Mouse (Mus musculus) frontal cortex, postnatal 10 days (tissue): ENCODE measurements at regions not wholly inside any gene's neighbourhood (a gene's known extent, or its start where the extent isn't known, plus 50 kb on each side); places are given as distances from the start of the nearest gene placed in this dataset.
"Not testable (repeated sequence)": the region's sequence is repeated elsewhere in the genome, so short reads cannot be mapped to it uniquely, and the experiment has no call there.

Source experiments
- DNase-seq, 2 experiments: peaks; one replicate each; pipeline ENCODE4 v3.0.0; 2022; ENCODE audit warnings: low spot score in 2 of 2, mixed read lengths in 1 of 2

GRCm38 (mm10) chr12:11037951-11038350, 112.9 kb downstream of the Kcns3 start:
- no peak for DNase-seq

DNA sequence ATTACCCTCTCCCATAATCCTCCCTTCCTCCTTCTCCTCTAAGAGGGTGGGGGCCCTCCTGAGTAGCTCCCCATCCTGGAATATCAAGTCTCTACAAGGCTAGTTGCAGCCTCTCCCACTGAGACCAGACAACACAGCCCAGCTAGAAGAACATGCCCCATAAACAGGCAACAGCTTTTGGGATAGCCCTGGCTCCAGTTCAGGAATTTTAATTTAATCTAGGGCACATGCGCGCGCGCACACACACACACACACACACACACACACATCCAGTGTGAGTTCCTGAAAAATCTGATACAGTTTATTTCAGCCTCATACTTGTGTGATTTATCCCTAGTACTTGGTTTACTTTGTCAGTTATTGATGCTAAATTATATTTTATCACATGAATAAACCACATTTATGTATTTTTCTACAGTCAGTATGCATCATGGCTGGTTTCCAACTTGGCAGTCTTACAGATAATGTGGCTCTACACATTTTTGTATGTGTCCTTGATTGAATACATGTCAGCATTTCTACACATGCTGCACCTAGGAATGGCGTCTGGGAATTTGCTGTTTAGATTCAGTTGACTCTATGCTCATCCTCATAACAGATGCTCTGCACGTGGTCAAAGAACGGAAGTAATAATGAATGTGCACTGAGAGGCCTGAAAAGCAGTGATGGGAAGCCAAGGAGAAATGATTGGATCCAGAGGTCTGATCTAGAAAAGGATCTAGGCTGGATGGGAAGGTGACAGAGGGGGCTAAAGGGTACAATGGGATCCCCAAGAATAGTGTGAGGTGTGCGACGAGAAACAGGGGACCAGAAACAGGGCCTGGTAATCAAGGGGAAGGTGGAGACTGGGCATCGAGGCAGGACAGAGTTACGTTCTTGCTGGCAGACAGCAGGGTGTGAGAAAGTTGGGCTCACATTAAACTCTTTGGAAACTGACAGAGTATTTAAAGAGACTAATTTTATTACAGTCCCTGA, 130.0 kb downstream of the Kcns3 start:
- no peak for DNase-seq

GRCm38 (mm10) chr12:11011159-11011558, 139.7 kb downstream of the Kcns3 start:
- no peak for DNase-seq

DNA sequence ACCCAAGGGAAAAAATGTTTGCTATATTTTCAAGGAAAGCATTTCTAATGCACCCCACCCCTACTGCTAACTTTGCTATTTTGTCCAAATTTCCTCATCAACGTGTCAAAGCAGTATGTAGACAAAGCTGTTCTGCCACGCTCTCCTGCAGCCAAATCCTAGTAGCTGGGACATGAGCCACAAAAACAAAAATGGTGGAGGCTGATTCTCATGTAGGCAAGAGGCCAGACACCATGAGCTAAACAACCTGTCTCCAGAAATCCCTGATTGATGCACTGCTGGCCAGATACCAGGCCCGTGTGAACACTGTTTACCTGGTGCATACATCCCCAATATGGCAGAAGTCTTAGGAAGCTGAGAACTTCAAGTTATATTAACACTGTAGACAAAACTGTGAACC, 166.6 kb downstream of the Kcns3 start:
- DNase-seq: no peak

DNA sequence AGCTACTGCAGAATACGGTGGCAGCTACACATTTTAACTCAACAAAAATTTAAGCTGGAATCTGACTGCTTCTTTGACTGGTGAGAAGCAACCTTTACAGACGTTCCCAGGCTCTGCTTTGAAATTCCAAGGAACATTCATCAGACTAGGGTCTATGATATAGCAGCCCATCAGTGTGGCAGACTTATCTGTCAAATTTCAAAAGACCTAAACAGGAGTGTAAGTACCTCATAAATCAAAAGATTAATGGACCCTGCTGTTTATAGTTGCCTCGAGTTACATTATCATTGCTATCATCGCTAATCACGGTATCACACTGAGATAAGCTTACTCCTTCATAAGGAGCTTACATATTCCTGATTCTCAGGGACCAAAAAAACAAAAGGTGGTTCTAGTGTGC, 201.7 kb downstream of the Kcns3 start:
- no peak for DNase-seq

- no peak for DNase-seq
Measured at GRCm38 (mm10) chr12:10941064-10941463, 209.8 kb downstream of the Kcns3 start.

DNA sequence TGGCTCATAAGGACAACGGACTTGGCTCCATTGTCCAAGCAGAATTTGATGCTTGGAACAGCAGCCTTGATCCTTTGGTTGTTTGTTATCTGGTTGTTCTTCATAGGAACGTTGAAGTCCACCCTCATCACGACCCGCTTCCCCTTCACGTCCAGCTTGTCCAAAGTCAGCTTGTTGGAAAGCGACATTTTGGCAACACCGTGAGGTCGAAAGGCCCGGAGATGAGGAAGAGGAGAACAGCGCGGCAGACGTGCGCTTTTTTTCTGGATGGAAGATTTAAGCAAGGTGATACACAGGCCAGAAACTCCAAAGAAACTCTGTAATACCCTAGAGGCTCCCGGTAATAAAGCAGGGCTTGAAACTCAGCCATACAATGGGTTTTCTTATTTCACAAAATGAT, 250.8 kb downstream of the Kcns3 start:
- not testable (repeated sequence) for DNase-seq

GRCm38 (mm10) chr12:10878791-10879190, 272.1 kb downstream of the Kcns3 start:
- no peak for DNase-seq

GRCm38 (mm10) chr12:10874589-10875554, 276.0 kb downstream of the Kcns3 start:
- no peak for DNase-seq

DNA sequence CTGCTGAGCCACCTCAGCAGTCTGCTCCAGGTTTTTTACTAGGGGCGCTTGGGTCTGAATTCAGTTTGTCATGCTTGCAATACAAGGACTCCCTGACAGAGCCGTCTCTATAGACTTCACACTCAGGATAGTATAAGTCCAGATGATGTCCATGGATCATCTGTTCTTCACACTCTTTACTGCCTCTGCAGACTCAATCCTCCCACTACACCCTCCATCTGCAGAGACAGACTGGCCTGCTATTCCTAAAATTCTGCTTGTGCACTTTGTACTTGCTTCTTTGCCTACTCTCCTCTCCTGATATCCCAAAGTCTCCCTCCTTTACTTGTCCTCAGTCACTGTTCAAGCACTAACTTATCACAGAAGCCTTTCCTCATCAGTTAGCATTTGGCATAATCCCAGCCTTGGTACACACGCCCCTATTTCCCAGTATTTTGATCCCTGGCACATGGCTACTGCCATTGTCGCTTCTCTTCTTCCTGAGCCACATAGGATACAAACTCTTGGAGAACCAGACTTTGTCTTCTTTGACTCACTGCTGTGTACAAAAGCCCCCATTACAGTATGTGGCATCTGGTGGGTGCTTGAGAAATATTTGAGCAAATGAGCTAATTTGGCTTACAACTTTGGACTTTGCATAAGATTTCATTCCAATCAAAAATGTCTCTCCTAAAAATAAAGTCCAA, 277.0 kb downstream of the Kcns3 start:
- DNase-seq: no peak

DNA sequence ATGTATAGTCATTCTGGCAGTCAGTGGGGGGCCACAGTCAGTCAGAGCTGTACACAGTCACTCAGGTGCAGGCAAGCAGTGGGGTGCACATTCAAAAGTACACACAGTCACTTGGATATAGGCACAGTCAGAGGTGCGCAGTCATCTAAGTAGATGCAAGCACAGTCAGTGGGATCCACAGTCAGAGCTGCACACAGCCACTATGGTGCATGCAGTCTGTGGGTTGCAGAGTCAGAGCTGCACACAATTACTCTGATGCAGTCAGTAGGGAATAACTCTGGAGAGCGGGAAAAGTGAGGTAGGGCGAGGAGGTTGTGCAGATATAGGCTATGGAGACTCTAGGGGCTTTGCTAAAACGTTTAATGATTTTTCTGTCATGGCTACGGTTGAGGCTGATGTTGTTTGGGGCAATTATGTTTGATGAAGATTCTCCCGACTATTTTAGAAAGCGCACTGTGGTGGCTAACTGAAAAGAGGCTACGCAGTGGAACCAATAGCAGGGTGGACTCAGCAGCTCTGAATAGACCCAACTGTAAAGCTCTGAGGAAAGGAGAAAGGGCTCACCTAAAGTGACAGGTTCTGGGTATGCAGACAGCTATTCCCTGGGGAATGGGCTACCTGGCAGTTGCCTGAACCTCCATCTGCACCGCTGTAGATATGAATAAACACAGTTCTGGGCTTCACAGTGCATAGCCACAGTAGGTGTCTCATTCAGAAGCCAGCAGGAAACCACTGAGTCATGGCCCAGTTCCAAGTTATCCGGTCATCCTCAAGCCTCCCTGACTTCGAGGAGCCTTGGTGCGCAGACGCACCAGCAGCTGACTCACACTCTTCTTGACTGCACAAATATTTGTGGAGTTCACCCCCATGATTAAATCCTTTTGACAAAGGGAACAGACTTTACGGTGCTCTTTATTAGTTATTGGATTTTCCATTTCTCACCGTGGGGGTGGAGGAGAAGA, 282.9 kb downstream of the Kcns3 start:
- no peak for DNase-seq

DNA sequence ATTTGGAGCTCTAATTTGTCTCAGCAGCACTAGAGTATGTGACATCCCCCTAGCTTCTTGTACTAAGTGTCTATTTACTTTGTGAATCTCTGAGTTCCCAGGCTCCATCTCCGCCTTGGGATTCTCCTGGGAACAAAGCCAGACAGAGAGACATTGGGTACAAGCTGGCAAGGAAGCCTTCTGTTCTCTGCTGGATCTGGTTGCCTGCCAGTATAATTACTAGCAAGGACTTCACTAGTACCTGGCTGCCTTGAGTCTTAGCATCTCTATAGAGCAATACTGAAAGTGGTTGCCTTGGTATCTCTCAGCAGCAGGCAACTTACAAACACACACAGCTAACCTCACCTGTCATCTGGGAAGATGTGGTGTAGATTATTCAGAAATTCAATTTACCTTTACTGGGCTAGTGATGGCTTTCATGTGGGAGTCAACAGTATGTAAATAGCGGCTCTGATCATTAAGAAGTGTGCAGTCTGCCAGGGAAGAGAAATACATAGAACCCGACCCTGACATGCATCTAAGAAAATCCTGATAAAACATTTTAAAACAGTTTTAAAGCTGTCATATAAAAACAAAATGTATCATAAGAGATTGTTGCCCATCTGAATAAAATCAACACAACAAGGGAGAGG, 283.8 kb downstream of the Kcns3 start:
- DNase-seq: peak; percentile 16 to 48

GRCm38 (mm10) chr12:10865294-10865693, 285.6 kb downstream of the Kcns3 start:
- no peak for DNase-seq

DNA sequence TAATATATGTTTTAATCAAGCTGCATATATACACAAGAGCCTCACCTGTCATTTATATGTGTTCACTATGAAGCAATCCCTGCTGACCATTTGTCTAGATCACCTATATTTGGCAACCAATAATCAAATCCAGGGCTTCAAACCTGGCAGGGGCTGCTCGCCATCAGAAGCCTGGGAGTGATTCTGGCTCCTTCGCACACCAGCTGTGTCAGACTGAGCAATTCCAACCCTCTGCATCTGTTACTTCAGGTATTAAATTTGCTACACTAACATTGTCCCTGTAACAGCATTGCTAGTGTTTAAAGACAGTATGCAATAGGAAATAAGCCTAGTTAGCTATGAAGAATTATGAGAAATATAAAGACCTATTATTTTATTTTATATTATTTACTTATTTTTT, 330.5 kb downstream of the Kcns3 start:
- DNase-seq: no peak

GRCm38 (mm10) chr12:10818083-10818482, 332.8 kb downstream of the Kcns3 start:
- DNase-seq: no peak

DNA sequence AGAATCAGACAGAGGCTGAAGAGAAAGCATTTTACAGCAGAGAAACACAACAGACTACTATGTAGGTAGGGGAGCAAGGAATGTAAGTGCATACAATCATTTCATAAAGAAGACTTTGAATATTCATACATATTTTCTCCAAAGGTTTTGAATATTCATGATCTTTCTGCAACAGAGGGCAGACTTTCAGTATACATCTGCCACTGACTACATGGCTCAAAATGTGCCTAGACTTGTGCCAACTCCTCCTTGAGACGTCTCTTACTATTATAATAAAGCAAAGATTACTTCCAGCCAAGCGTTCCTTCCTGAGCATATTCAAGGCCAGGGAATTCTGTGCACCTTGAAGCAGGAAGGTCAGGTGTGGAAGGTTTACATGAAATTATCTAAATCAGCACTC, 333.3 kb downstream of the Kcns3 start:
- no peak for DNase-seq

DNA sequence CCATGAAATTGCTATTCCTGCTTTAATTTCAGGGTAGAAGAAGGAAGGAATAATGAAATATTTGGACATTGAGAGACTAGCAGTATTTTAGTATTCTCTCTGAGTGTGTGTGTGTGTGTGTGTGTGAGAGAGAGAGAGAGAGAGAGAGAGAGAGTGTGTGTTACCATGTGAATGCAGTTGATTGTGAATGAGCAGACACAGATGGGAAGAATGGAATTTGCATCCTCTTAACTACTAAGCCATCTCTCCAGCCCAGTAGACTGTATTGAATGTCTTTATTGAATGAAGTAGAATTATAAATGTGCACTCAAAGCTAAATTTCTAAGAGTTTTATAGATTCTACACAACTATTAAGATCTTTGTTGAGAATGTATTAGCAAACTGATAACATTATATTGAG, 340.3 kb downstream of the Kcns3 start:
- no peak for DNase-seq

- DNase-seq: no peak
Measured at GRCm38 (mm10) chr12:10804491-10804890, 346.4 kb downstream of the Kcns3 start.
